Mouse (Mus musculus): ENCODE data around the gene Sept1. TPM values are rescaled to one million over a fixed set of nuclear protein-coding genes. Genes with fewer than 3 reads are reported as not detected.
A peak's percentile ranks its signal among the peaks of the same experiment; 100 is the strongest.

Sept1 gene
- total and polyA plus RNA-seq, 3 experiments = 51.1 to 263 (median 128) TPM

- H3K36me3 ChIP-seq (replicated peaks) = peaks cover 46% of the 10 kb centered on the region
- ATAC-seq (ENCODE audit: extremely low read depth, insufficient number of reproducible peaks, low FRiP score, poor library complexity, severe bottlenecking) (0 out of 2 replicates have a peak, but pooled peaks have one; percentile 16), DNase-seq (ENCODE audit: low spot score) (peak; percentile 50)
- TF ChIP-seq POLR2AphosphoS5 (IDR thresholded peaks at IDR 0.05; ENCODE audit: insufficient replicate concordance, low read depth, low read length) (no peak), CTCF (IDR thresholded peaks at IDR 0.05; ENCODE audit: low read depth, low read length) (no peak), TAL1 (conservative IDR thresholded peaks at IDR 0.05; ENCODE audit: low read depth, low read length) (no peak), GATA1 (IDR thresholded peaks at IDR 0.05; ENCODE audit: borderline replicate concordance, low read length) (no peak), GATA2 (IDR thresholded peaks at IDR 0.05; ENCODE audit: borderline replicate concordance, low read depth, low read length) (no peak)
- H3K4me3 ChIP-seq (ENCODE audit: low read depth, low read length) = peak overlapping the region; percentile 79
- H3K9me3 ChIP-seq (replicated peaks) = no peaks in the 10 kb centered on the region
- no peaks in the 10 kb centered on the region for H3K27me3 ChIP-seq (ENCODE audit: insufficient read depth, low read length)
- peaks cover 48% of the 10 kb centered on the region for H3K4me1 ChIP-seq (ENCODE audit: insufficient read depth, low read depth, low read length)
These were observed 12.0 kb upstream of the Sept1 start for GRCm38 (mm10) chr7:127244658-127245510.

- TF ChIP-seq POLR2AphosphoS5 (IDR thresholded peaks at IDR 0.05; ENCODE audit: insufficient replicate concordance, low read depth, low read length) (no peak), GATA1 (IDR thresholded peaks at IDR 0.05; ENCODE audit: borderline replicate concordance, low read length) (no peak), TAL1 (conservative IDR thresholded peaks at IDR 0.05; ENCODE audit: low read depth, low read length) (no peak), CTCF (IDR thresholded peaks at IDR 0.05; ENCODE audit: low read depth, low read length) (no peak), GATA2 (IDR thresholded peaks at IDR 0.05; ENCODE audit: borderline replicate concordance, low read depth, low read length) (no peak)
- H3K27me3 ChIP-seq (ENCODE audit: insufficient read depth, low read length) = no peaks in the 10 kb centered on the region
- H3K9me3 ChIP-seq (replicated peaks) = no peaks in the 10 kb centered on the region
- H3K4me3 ChIP-seq (ENCODE audit: low read depth, low read length) = peak within 1 kb of the TSS; percentile 79
- peaks cover 41% of the 10 kb centered on the region for H3K4me1 ChIP-seq (ENCODE audit: insufficient read depth, low read depth, low read length)
- DNase-seq (ENCODE audit: low spot score) = peak; percentile 98
- peak; percentile 78 for ATAC-seq (ENCODE audit: extremely low read depth, insufficient number of reproducible peaks, low FRiP score, poor library complexity, severe bottlenecking)
- peaks cover 40% of the 10 kb centered on the region for H3K36me3 ChIP-seq (replicated peaks)
These were observed 11.1 kb upstream of the Sept1 start, which contains the start of gene Zfp771 for GRCm38 (mm10) chr7:127243870-127244657. TSS of gene Zfp771 (plus strand) at chr7:127244274.

GRCm38 (mm10) chr7:127243361-127243867 lies 10.5 kb upstream of the Sept1 start:
- peak overlapping the region; percentile 79; the same call in 1 of the 2 replicates for H3K4me3 ChIP-seq (ENCODE audit: low read depth, low read length)
- no peak for TF ChIP-seq GATA2 (IDR thresholded peaks at IDR 0.05; ENCODE audit: borderline replicate concordance, low read depth, low read length)
- TF ChIP-seq POLR2AphosphoS5 (IDR thresholded peaks at IDR 0.05; ENCODE audit: insufficient replicate concordance, low read depth, low read length) = no peak
- TF ChIP-seq TAL1 (conservative IDR thresholded peaks at IDR 0.05; ENCODE audit: low read depth, low read length) = no peak
- no peak for TF ChIP-seq GATA1 (IDR thresholded peaks at IDR 0.05; ENCODE audit: borderline replicate concordance, low read length)
- TF ChIP-seq CTCF (IDR thresholded peaks at IDR 0.05; ENCODE audit: low read depth, low read length) = no peak
- no peaks in the 10 kb centered on the region for H3K27me3 ChIP-seq (ENCODE audit: insufficient read depth, low read length)
- peaks cover 41% of the 10 kb centered on the region for H3K4me1 ChIP-seq (ENCODE audit: insufficient read depth, low read depth, low read length)
- peaks cover 42% of the 10 kb centered on the region for H3K36me3 ChIP-seq (replicated peaks)
- no peak for ATAC-seq (ENCODE audit: extremely low read depth, insufficient number of reproducible peaks, low FRiP score, poor library complexity, severe bottlenecking)
- H3K9me3 ChIP-seq (replicated peaks) = no peaks in the 10 kb centered on the region
- no peak for DNase-seq (ENCODE audit: low spot score)

GRCm38 (mm10) chr7:127234777-127235176 lies 1.8 kb upstream of the Sept1 start:
- peaks cover 65% of the 10 kb centered on the region for H3K36me3 ChIP-seq (replicated peaks)
- TF ChIP-seq POLR2AphosphoS5 (IDR thresholded peaks at IDR 0.05; ENCODE audit: insufficient replicate concordance, low read depth, low read length) (no peak), TAL1 (conservative IDR thresholded peaks at IDR 0.05; ENCODE audit: low read depth, low read length) (no peak), GATA1 (IDR thresholded peaks at IDR 0.05; ENCODE audit: borderline replicate concordance, low read length) (no peak), GATA2 (IDR thresholded peaks at IDR 0.05; ENCODE audit: borderline replicate concordance, low read depth, low read length) (no peak), CTCF (IDR thresholded peaks at IDR 0.05; ENCODE audit: low read depth, low read length) (no peak)
- no peaks in the 10 kb centered on the region for H3K9me3 ChIP-seq (replicated peaks)
- peaks cover 52% of the 10 kb centered on the region for H3K4me1 ChIP-seq (ENCODE audit: insufficient read depth, low read depth, low read length)
- DNase-seq (ENCODE audit: low spot score) (no peak), ATAC-seq (ENCODE audit: extremely low read depth, insufficient number of reproducible peaks, low FRiP score, poor library complexity, severe bottlenecking) (no peak)
- H3K27me3 ChIP-seq (ENCODE audit: insufficient read depth, low read length) = no peaks in the 10 kb centered on the region
- H3K4me3 ChIP-seq (ENCODE audit: low read depth, low read length) = no peak overlapping the region

GRCm38 (mm10) chr7:127233765-127234164 lies 835 bp upstream of the Sept1 start:
- peaks cover 61% of the 10 kb centered on the region for H3K4me1 ChIP-seq (ENCODE audit: insufficient read depth, low read depth, low read length)
- H3K27me3 ChIP-seq (ENCODE audit: insufficient read depth, low read length) = no peaks in the 10 kb centered on the region
- no peak for ATAC-seq (ENCODE audit: extremely low read depth, insufficient number of reproducible peaks, low FRiP score, poor library complexity, severe bottlenecking)
- no peak for TF ChIP-seq GATA1 (IDR thresholded peaks at IDR 0.05; ENCODE audit: borderline replicate concordance, low read length)
- TF ChIP-seq POLR2AphosphoS5 (IDR thresholded peaks at IDR 0.05; ENCODE audit: insufficient replicate concordance, low read depth, low read length) = no peak
- TF ChIP-seq CTCF (IDR thresholded peaks at IDR 0.05; ENCODE audit: low read depth, low read length) = no peak
- TF ChIP-seq GATA2 (IDR thresholded peaks at IDR 0.05; ENCODE audit: borderline replicate concordance, low read depth, low read length) = no peak
- no peak for TF ChIP-seq TAL1 (conservative IDR thresholded peaks at IDR 0.05; ENCODE audit: low read depth, low read length)
- peak overlapping the region; percentile 96 for H3K4me3 ChIP-seq (ENCODE audit: low read depth, low read length)
- no peaks in the 10 kb centered on the region for H3K9me3 ChIP-seq (replicated peaks)
- no peak for DNase-seq (ENCODE audit: low spot score)
- peaks cover 69% of the 10 kb centered on the region for H3K36me3 ChIP-seq (replicated peaks)

All from G1E (cell line).